Mouse (Mus musculus) erythroblast, adult 5-6 weeks (primary cell): ENCODE data around the gene Olfr718-ps1. TPM values are rescaled to one million over a fixed set of nuclear protein-coding genes. Genes with fewer than 3 reads are reported as not detected.

Experiments used
- total RNA-seq, 2 experiments: library from RNA; stranded (forward) in 1 of 2; stranded (reverse) in 1 of 2; fragments of 150-400 nt in 1 of 2; fragments of 200-764, 138-1000 nt in 1 of 2; gene quantifications; 2 replicates each; pipeline versions ENCODE4 v1.2.3 to v1.2.4; 2015 to 2017; ENCODE audit warnings: low replicate concordance in 2 of 2

The Olfr718-ps1 gene
- total RNA-seq, 2 experiments from 2014 or later, result not detected

Other genes starting within 250 kb of the Olfr718-ps1 start
- gene Actb, start 240.8 kb downstream of the Olfr718-ps1 start, total RNA-seq (2015; ENCODE audit: low replicate concordance), result 4,143 and 4,236 TPM in 2 replicates
- gene Actb, start 240.8 kb downstream of the Olfr718-ps1 start, total RNA-seq (2017; ENCODE audit: low replicate concordance), result 1,451 and 2,396 TPM in 2 replicates
- not detected in 2 replicates for gene Fscn1, start 187.2 kb downstream of the Olfr718-ps1 start, total RNA-seq (2015; ENCODE audit: low replicate concordance)
- not detected in 2 replicates for gene Fscn1, start 187.2 kb downstream of the Olfr718-ps1 start, total RNA-seq (2017; ENCODE audit: low replicate concordance)
- gene Rnf216, start 34.6 kb downstream of the Olfr718-ps1 start, total RNA-seq (2015; ENCODE audit: low replicate concordance), result 10.4 and 19.9 TPM in 2 replicates
- gene Rnf216, start 34.6 kb downstream of the Olfr718-ps1 start, total RNA-seq (2017; ENCODE audit: low replicate concordance), result 31.5 and 53.4 TPM in 2 replicates
- 1.7 TPM in 1 of 2 replicates, not detected in the other for gene Rbak, start 33.2 kb upstream of the Olfr718-ps1 start, total RNA-seq (2015; ENCODE audit: low replicate concordance)
- 0.42 and 0.51 TPM in 2 replicates for gene Rbak, start 33.2 kb upstream of the Olfr718-ps1 start, total RNA-seq (2017; ENCODE audit: low replicate concordance)
- not detected in 2 replicates for gene Spdye4b, start 33.4 kb upstream of the Olfr718-ps1 start, total RNA-seq (2015; ENCODE audit: low replicate concordance)
- not detected in 2 replicates for gene Spdye4b, start 33.4 kb upstream of the Olfr718-ps1 start, total RNA-seq (2017; ENCODE audit: low replicate concordance)
- gene Spdye4a, start 79.3 kb upstream of the Olfr718-ps1 start, total RNA-seq (2015; ENCODE audit: low replicate concordance), result not detected in 2 replicates
- gene Spdye4a, start 79.3 kb upstream of the Olfr718-ps1 start, total RNA-seq (2017; ENCODE audit: low replicate concordance), result not detected in 2 replicates
- 0.58 and 2.1 TPM in 2 replicates for gene Zfp12, start 87.6 kb upstream of the Olfr718-ps1 start, total RNA-seq (2015; ENCODE audit: low replicate concordance)
- 0.70 and 1.5 TPM in 2 replicates for gene Zfp12, start 87.6 kb upstream of the Olfr718-ps1 start, total RNA-seq (2017; ENCODE audit: low replicate concordance)
- not detected in 2 replicates for gene Zfp316, start 122.4 kb upstream of the Olfr718-ps1 start, total RNA-seq (2015; ENCODE audit: low replicate concordance)
- 0.28 and 0.51 TPM in 2 replicates for gene Zfp316, start 122.4 kb upstream of the Olfr718-ps1 start, total RNA-seq (2017; ENCODE audit: low replicate concordance)
- not detected in 2 replicates for gene Zfp853, start 146.0 kb upstream of the Olfr718-ps1 start, total RNA-seq (2015; ENCODE audit: low replicate concordance)
- gene Zfp853, start 146.0 kb upstream of the Olfr718-ps1 start, total RNA-seq (2017; ENCODE audit: low replicate concordance), result not detected in 2 replicates
- 7.1 and 11.3 TPM in 2 replicates for gene E130309D02Rik, start 167.8 kb upstream of the Olfr718-ps1 start, total RNA-seq (2015; ENCODE audit: low replicate concordance)
- 4.3 and 4.6 TPM in 2 replicates for gene E130309D02Rik, start 167.8 kb upstream of the Olfr718-ps1 start, total RNA-seq (2017; ENCODE audit: low replicate concordance)
- 8.8 and 23.8 TPM in 2 replicates for gene Zdhhc4, start 181.7 kb upstream of the Olfr718-ps1 start, total RNA-seq (2015; ENCODE audit: low replicate concordance)
- 6.0 and 10.6 TPM in 2 replicates for gene Zdhhc4, start 181.7 kb upstream of the Olfr718-ps1 start, total RNA-seq (2017; ENCODE audit: low replicate concordance)
- gene Grid2ip, start 209.8 kb upstream of the Olfr718-ps1 start, total RNA-seq (2015; ENCODE audit: low replicate concordance), result 0.58 TPM in 1 of 2 replicates, not detected in the other
- gene Grid2ip, start 209.8 kb upstream of the Olfr718-ps1 start, total RNA-seq (2017; ENCODE audit: low replicate concordance), result not detected in 2 replicates